Mouse (Mus musculus) retina, embryonic 14.5 days (tissue): ENCODE measurements around the gene Serpini2.
"Not testable (repeated sequence)": the region's sequence is repeated elsewhere in the genome, so short reads cannot be mapped to it uniquely, and the experiment has no call there.

Experiments used
- DNase-seq: peaks from one replicate; pipeline ENCODE4 v3.0.0-alpha.2; 2015; ENCODE audit warnings: low spot score

Gene Serpini2

GRCm38 (mm10) chr3:75269978-75270377, at the start of gene Serpini2:
Serpini2 (minus strand) TSS chr3:75270078.
- DNase-seq: no peak

- no peak for DNase-seq
These were observed 39.0 kb upstream of the Serpini2 start for GRCm38 (mm10) chr3:75308861-75309260.

- no peak for DNase-seq
These were observed 38.4 kb upstream of the Serpini2 start for GRCm38 (mm10) chr3:75308228-75308627.

GRCm38 (mm10) chr3:75305584-75305983, 35.7 kb upstream of the Serpini2 start:
- no peak for DNase-seq

GRCm38 (mm10) chr3:75304621-75305020, 34.7 kb upstream of the Serpini2 start:
- DNase-seq: no peak

GRCm38 (mm10) chr3:75301072-75301471, 31.2 kb upstream of the Serpini2 start:
- DNase-seq: no peak

GRCm38 (mm10) chr3:75299464-75299863, 29.6 kb upstream of the Serpini2 start:
- DNase-seq: not testable (repeated sequence)

GRCm38 (mm10) chr3:75297758-75298111, 27.9 kb upstream of the Serpini2 start:
- DNase-seq: no peak

GRCm38 (mm10) chr3:75297026-75297757, 27.3 kb upstream of the Serpini2 start:
- DNase-seq: no peak

- no peak for DNase-seq
These were observed 23.4 kb upstream of the Serpini2 start for GRCm38 (mm10) chr3:75293243-75293642.

GRCm38 (mm10) chr3:75277455-75277854, 7.6 kb upstream of the Serpini2 start:
- DNase-seq: no peak

GRCm38 (mm10) chr3:75276522-75276921, 6.6 kb upstream of the Serpini2 start:
- no peak for DNase-seq

- no peak for DNase-seq
These were observed 5.2 kb upstream of the Serpini2 start for GRCm38 (mm10) chr3:75275127-75275526.

GRCm38 (mm10) chr3:75259356-75259755, 10.5 kb downstream of the Serpini2 start:
- DNase-seq: no peak

GRCm38 (mm10) chr3:75219694-75220093, 50.2 kb downstream of the Serpini2 start:
- no peak for DNase-seq

- peak; percentile 54 for DNase-seq
These were observed 50.7 kb downstream of the Serpini2 start for GRCm38 (mm10) chr3:75219211-75219610.

- DNase-seq: peak; percentile 83
These were observed 66.9 kb downstream of the Serpini2 start for GRCm38 (mm10) chr3:75202808-75203503.
